Mouse (Mus musculus): Measurements from ENCODE around the gene Tcap.

Gene Tcap

GRCm38 (mm10) chr11:98355732-98356299, 27.8 kb upstream of the Tcap start:
- DNase-seq (ENCODE audit: low spot score): no peak

- no peak for DNase-seq (ENCODE audit: low spot score)
Observed at GRCm38 (mm10) chr11:98356625-98357394, 26.8 kb upstream of the Tcap start.

DNA sequence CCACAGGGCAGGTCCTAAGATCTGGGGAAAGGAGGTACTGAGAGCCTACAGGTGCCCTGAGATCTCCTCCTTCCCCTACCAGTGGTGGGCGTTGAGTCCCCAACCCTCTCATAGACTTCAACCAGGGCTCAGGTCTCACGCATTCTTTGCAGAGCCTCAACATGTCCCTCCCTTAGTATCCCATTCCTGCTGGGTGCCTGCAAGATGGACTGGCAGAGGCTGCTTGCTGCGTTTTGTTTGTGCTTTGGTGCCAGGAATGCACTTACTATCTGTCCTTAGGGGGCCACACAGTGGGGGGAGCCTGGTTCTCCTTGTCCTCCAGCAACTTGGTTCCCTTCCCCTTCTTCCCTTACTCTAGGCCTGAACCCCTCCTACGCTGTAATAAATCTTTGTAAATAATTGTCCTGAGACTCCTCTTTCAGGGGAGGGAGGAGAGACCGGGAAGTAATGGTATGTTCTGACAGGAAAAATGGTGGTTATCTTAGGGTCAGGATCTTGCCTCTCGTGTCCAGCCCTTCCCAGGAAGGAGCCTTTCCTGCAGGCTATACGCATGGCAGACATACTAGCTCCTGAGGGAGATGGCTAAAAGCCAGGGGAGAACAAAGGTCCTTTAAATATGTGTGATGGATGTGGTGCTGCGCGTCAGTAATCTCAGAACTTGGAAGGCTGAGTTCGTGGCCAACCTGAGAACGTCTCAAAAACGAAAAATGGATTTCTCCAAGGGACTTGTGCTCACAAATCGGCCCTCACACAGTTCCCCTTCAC, 26.0 kb upstream of the Tcap start:
- no peak for DNase-seq (ENCODE audit: low spot score)

DNA sequence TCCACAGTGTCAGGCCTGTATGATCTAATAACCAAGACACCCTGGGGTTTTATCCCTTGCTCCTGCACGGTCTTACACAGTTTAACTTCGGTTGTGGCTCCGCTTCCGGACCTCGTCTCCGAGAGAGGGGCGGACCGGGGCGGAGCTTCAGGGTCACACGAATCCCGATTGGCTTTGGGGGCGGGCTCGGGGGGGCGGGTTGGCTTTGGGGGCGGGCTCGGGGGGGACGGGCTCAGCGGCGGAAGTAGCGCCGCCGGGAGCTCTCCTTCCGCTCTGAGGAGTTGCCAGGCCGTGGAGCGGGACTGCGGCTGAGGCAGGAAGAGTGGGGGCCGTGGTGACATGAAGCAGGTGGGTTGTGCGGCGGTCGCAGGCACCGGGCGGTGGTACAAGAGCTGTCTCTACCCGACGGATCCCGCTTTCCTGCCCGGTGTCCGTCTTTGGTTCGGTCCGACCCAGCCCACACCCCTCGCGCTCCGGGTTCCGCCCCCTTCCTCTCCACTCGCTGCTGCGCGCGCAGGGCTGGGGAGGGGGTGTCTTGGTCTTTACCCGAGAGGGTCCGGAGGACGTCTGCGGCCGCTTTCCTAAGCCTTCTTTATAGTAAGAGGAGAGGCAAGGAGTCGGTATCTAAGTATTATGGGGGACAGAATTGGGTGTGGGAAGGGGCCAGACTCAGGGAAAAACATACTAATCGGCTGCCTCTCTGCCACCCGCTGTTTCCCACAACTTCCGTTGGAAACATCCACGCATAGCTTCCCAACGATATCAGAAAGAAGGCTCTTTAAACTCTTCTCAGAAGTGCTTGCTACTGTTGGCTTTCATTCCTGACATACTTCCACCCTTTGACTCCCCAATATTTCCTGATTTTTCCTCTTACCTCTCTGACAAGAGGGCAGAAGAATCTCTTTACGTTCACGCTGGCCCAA, 25.2 kb upstream of the Tcap start, which contains the start of gene Stard3:
Stard3 (plus strand) TSS at position 208 of the 923 bp plus-strand sequence.
- peak; percentile 83 for DNase-seq (ENCODE audit: low spot score)

GRCm38 (mm10) chr11:98360866-98361521, 22.6 kb upstream of the Tcap start:
- no peak for DNase-seq (ENCODE audit: low spot score)

GRCm38 (mm10) chr11:98363817-98364216, 19.8 kb upstream of the Tcap start:
- no peak for DNase-seq (ENCODE audit: low spot score)

- no peak for DNase-seq (ENCODE audit: low spot score)
Observed at GRCm38 (mm10) chr11:98364410-98364809, 19.2 kb upstream of the Tcap start.

- no peak for DNase-seq (ENCODE audit: low spot score)
Observed at GRCm38 (mm10) chr11:98366290-98366689, 17.3 kb upstream of the Tcap start.

DNA sequence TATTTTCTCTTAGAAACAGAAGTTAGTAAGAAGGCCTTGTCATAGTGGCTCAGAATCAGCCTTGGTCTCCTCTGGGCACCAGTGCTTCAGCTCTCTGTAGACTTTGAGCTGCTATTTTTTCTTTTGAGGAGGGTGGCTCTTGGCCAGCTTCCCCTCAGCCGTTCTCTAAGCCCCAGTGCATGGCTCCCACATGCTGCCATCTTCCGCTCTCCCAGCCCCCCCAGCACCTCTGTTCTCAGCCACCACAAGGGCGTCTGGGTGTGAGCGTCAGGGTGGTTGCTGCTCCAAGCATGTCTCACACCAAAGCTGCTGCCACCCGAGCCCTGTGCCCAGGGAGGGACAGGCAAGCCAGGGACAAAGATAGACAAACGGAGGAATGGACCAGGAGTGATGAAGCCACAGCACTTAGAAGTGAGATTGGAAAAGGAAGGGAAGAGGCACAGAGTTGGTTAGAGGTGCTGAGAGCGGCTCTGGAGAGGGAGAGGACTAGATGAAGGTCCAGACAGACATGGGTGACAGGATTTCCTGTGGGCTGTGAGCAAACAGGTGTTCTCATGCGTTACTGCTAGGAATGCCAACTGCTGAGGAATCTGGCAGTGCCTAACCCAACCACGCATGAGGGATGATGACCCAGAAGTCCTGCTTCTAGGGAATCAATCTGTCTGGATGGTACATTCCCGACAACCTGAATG, 16.3 kb upstream of the Tcap start:
- DNase-seq (ENCODE audit: low spot score): no peak

- DNase-seq (ENCODE audit: low spot score): no peak
Observed at GRCm38 (mm10) chr11:98367863-98368186, 15.8 kb upstream of the Tcap start.

DNA sequence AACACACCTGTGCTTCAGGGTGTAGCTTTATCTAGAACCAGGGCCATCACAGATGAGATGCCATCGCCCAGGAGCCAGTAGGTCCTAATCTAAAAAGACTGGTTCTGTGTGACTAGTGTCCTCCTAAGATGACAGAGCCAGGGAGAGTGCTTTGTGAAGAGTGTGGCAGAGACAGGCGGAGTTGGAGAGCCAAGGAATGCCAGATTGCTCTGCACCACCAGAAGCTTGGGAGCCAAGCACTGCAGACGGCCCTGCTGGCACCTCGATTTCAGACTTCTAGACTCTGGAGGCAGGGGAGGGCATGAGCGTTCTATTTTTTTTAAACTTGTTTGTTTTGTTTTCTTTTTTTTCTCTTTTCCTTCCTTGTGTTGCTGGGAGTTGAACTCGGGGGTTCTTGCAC, 14.3 kb upstream of the Tcap start:
- no peak for DNase-seq (ENCODE audit: low spot score)

DNA sequence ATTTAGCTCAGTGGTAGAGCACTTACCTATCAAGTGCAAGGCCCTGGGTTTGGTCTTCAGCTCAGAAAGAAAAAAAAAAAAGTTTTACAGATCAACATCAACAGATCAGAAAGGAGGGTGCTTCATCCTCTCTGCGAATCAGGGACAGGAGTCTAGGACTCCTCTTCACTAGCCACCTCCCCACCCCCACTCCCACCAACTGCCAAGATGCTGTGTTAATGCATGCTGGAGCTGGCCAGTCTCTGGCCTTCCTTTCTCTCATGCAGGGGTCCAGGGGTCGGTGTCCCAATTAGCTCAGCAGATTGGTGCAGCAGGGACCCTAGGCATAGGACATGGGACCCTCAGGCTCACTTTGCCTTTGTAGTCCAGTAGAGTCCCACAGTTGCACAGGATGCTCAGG, 13.0 kb upstream of the Tcap start:
- DNase-seq (ENCODE audit: low spot score): no peak

- no peak for DNase-seq (ENCODE audit: low spot score)
Observed at GRCm38 (mm10) chr11:98371556-98372240, 11.9 kb upstream of the Tcap start.

DNA sequence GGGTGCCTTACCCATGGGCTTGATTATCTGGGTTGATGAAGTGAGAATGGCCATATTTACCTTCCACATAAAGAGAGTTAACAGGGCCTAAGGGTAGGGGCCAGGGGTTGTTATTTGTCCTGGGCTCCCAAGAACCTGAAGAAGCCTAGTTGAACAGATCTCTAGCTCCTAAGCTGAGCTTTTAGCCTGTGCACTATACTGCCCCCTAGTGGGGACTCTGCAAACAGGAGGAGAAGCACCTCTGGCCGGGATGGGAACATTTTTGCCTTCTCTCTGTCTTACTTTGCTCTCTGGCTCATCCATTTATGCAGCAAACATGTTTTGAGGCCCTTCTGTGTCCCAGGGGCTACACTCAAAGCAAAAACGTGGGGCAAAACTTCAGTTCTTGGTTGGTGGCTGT, 11.2 kb upstream of the Tcap start:
- peak; percentile 63 for DNase-seq (ENCODE audit: low spot score)

GRCm38 (mm10) chr11:98373244-98373643, 10.4 kb upstream of the Tcap start:
- no peak for DNase-seq (ENCODE audit: low spot score)

GRCm38 (mm10) chr11:98374266-98374665, 9.3 kb upstream of the Tcap start:
- DNase-seq (ENCODE audit: low spot score): no peak

- no peak for DNase-seq (ENCODE audit: low spot score)
Observed at GRCm38 (mm10) chr11:98376756-98377155, 6.9 kb upstream of the Tcap start.

- DNase-seq (ENCODE audit: low spot score): no peak
Observed at GRCm38 (mm10) chr11:98377787-98378186, 5.8 kb upstream of the Tcap start.

GRCm38 (mm10) chr11:98379379-98379778, 4.2 kb upstream of the Tcap start:
- no peak for DNase-seq (ENCODE audit: low spot score)

GRCm38 (mm10) chr11:98380106-98380505, 3.5 kb upstream of the Tcap start:
- no peak for DNase-seq (ENCODE audit: low spot score)
